Mouse (Mus musculus): Measurements from ENCODE around the gene Caprin2.

The Caprin2 gene

GRCm38 (mm10) chr6:148841760-148842159 is 54.3 kb downstream of the Caprin2 start:
- no peak for DNase-seq (ENCODE audit: inconsistent age in 2 of 2, low spot score in 1 of 2)

GRCm38 (mm10) chr6:148838460-148838859 is 57.6 kb downstream of the Caprin2 start:
- DNase-seq (ENCODE audit: inconsistent age in 2 of 2, low spot score in 1 of 2): no peak

GRCm38 (mm10) chr6:148831728-148832121 is 64.3 kb downstream of the Caprin2 start:
- DNase-seq (ENCODE audit: inconsistent age in 2 of 2, low spot score in 1 of 2): no peak

- DNase-seq (ENCODE audit: inconsistent age in 2 of 2, low spot score in 1 of 2): peak; percentile 94 to 97
Measured at GRCm38 (mm10) chr6:148830748-148831727, 65.0 kb downstream of the Caprin2 start, which contains the start of gene Ipo8. TSS of gene Ipo8 (minus strand) at chr6:148831467.

GRCm38 (mm10) chr6:148830355-148830747 is 65.7 kb downstream of the Caprin2 start:
- DNase-seq (ENCODE audit: inconsistent age in 2 of 2, low spot score in 1 of 2): no peak

GRCm38 (mm10) chr6:148826119-148826518 is 69.9 kb downstream of the Caprin2 start:
- no peak for DNase-seq (ENCODE audit: inconsistent age in 2 of 2, low spot score in 1 of 2)

- DNase-seq (ENCODE audit: inconsistent age in 2 of 2, low spot score in 1 of 2): peak in 1 of 2 experiments; percentile 42
Measured at GRCm38 (mm10) chr6:148818624-148819343, 77.3 kb downstream of the Caprin2 start.

- DNase-seq (ENCODE audit: inconsistent age in 2 of 2, low spot score in 1 of 2): peak; percentile 32 to 77
Measured at GRCm38 (mm10) chr6:148816751-148817150, 79.3 kb downstream of the Caprin2 start.

- DNase-seq (ENCODE audit: inconsistent age in 2 of 2, low spot score in 1 of 2): peak in 1 of 2 experiments; percentile 35
Measured at GRCm38 (mm10) chr6:148811117-148811516, 84.9 kb downstream of the Caprin2 start.

GRCm38 (mm10) chr6:148799773-148800172 is 96.3 kb downstream of the Caprin2 start:
- DNase-seq (ENCODE audit: inconsistent age in 2 of 2, low spot score in 1 of 2): peak in 1 of 2 experiments; percentile 41

GRCm38 (mm10) chr6:148795145-148795544 is 100.9 kb downstream of the Caprin2 start:
- DNase-seq (ENCODE audit: inconsistent age in 2 of 2, low spot score in 1 of 2): no peak
